Mouse (Mus musculus) gastrocnemius, adult 2 months (tissue): ENCODE data around the gene Pnliprp2. TPM values are rescaled to one million over a fixed set of nuclear protein-coding genes. Genes with fewer than 3 reads are reported as not detected.
A peak's percentile ranks its signal among the peaks of the same experiment; 100 is the strongest.

Source experiments
- DNase-seq: peaks from one replicate; pipeline ENCODE4 v3.0.0; 2022
- H3K27ac ChIP-seq: fragments of 200-600 bp; 2 replicates; pipeline ENCODE4 v1.8.1; 2022; ENCODE audit warnings: mild to moderate bottlenecking
- H3K4me3 ChIP-seq: fragments of 200-600 bp; 2 replicates; pipeline ENCODE4 v1.8.1; 2022; ENCODE audit warnings: mild to moderate bottlenecking, moderate library complexity
- CTCF ChIP-seq: fragments of 200-600 bp; IDR thresholded peaks from 2 replicates; pipeline ENCODE4 v1.8.1; 2022; ENCODE audit warnings: antibody characterized with exemption, mild to moderate bottlenecking, moderate library complexity
- intact Hi-C: fragments of 180-260 bp; cut with DNase I; formaldehyde crosslinking; loops from one replicate; pipeline ENCODE4 v1.15.1; 2025
- long read RNA-seq, 2 experiments: library from polyadenylated mRNA; stranded (forward); transcript quantifications; one replicate each; pipeline ENCODE4 v2.0.0; 2021
- total RNA-seq, 2 experiments: library from RNA; stranded (reverse); gene quantifications; 2 replicates each; pipeline ENCODE4 v1.2.3; 2021

The Pnliprp2 gene
- total RNA-seq, result not detected
- long read RNA-seq, experiment 1, result 0 reads
- long read RNA-seq, experiment 2, result 0 reads

GRCm38 (mm10) chr19:58759423-58759822, at the start of gene Pnliprp2:
Gene Pnliprp2, plus strand, starts transcription at chr19:58759719.
- no peak within 1 kb of the TSS for H3K27ac ChIP-seq
- H3K4me3 ChIP-seq, result no peak within 1 kb of the TSS
- peak; percentile 21 for DNase-seq
- no peak for TF ChIP-seq CTCF
- intact Hi-C loops, result no loop called here

DNA sequence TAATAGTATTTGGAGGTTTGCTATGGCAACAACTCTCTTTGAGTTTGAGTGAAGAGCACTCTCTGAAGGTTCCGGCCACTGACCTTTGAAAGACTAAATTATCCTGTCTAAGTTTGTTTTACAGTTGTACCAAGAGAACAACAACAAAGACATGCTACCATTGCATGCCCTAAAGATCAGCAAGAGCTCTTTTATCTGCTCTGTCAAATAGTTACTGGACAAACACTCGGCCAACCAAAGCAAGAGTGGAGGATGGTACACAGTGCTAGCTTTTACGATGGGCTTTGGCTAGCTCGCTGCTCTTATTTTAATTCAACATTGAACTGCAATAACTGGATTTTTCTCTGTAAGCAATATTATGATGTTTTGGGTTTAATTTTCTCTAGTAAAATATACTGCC, 41.6 kb upstream of the Pnliprp2 start:
- Histone ChIP-seq H3K27ac (no peak overlapping the region), H3K4me3 (no peak overlapping the region)
- intact Hi-C loops, result no loop called here
- TF ChIP-seq CTCF, result no peak
- no peak for DNase-seq

- TF ChIP-seq CTCF, result no peak
- Histone ChIP-seq H3K27ac (no peak overlapping the region), H3K4me3 (no peak overlapping the region)
- intact Hi-C loops, result no loop called here
- no peak for DNase-seq
Observed at GRCm38 (mm10) chr19:58720439-58720838, 39.1 kb upstream of the Pnliprp2 start.

- TF ChIP-seq CTCF, result no peak
- Histone ChIP-seq H3K4me3 (no peak overlapping the region), H3K27ac (no peak overlapping the region)
- intact Hi-C loops, result no loop called here
- DNase-seq, result no peak
Observed at GRCm38 (mm10) chr19:58726551-58726950, 33.0 kb upstream of the Pnliprp2 start.

GRCm38 (mm10) chr19:58727756-58728155, 31.8 kb upstream of the Pnliprp2 start:
- no peak for TF ChIP-seq CTCF
- DNase-seq, result no peak
- intact Hi-C loops, result no loop called here
- Histone ChIP-seq H3K27ac (no peak overlapping the region), H3K4me3 (no peak overlapping the region)

DNA sequence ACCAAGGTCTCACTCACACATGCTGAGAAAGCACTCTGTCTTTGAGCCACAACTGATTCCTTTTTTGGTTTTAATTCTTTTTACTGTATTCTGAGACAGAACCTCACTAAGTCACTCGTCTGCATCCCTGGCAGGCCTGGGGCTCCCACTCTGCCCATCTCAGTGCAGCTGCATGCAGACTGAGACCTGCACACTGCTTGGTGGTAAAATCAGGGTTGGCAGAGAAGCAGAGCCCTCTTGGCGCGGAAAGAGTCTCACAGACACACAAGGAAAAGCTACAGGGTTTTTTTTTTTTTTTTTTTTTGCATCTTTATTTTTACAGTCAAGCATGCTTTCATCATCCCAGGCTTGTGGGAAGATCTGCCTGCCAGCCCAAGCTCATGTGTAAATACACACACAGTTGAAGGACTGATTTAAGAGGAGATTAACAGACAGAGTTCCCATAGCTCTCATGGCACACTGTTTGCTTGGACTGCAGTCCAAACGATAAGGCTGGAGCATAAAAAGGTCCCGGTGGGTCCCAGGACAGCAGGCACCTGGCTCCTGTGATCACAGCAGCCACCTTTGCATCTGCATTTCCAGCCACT, 31.0 kb upstream of the Pnliprp2 start, which contains the start of gene Pnliprp1:
Pnliprp1 (plus strand) TSS at position 443 of the 587 bp plus-strand sequence.
- Histone ChIP-seq H3K27ac (no peak within 1 kb of the TSS), H3K4me3 (no peak within 1 kb of the TSS)
- intact Hi-C loops, result no loop called here
- no peak for TF ChIP-seq CTCF
- DNase-seq, result no peak

DNA sequence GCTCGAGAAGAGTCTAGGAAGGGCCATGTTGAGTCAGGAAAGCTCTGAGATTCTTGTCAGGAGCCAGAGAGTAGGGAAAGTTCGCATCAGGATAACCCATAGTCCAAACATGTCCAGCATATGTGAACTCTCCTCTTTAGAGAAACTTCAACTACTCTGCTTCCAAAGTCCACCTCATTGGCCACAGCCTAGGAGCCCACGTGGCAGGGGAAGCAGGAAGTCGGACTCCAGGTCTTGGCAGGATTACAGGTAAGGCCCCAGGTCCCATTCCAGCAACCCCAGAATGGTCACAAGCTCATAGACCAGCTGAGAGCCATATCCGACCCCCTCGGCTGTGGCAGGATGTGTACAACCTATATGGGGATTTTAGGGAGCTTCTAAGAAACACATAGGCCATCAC, 26.3 kb upstream of the Pnliprp2 start:
- intact Hi-C loops, result no loop called here
- DNase-seq, result no peak
- Histone ChIP-seq H3K4me3 (no peak overlapping the region), H3K27ac (no peak overlapping the region)
- no peak for TF ChIP-seq CTCF

GRCm38 (mm10) chr19:58738111-58738510, 21.4 kb upstream of the Pnliprp2 start:
- TF ChIP-seq CTCF, result no peak
- no peak overlapping the region for H3K4me3 ChIP-seq
- intact Hi-C loops, result no loop called here
- H3K27ac ChIP-seq, result no peak overlapping the region
- no peak for DNase-seq

DNA sequence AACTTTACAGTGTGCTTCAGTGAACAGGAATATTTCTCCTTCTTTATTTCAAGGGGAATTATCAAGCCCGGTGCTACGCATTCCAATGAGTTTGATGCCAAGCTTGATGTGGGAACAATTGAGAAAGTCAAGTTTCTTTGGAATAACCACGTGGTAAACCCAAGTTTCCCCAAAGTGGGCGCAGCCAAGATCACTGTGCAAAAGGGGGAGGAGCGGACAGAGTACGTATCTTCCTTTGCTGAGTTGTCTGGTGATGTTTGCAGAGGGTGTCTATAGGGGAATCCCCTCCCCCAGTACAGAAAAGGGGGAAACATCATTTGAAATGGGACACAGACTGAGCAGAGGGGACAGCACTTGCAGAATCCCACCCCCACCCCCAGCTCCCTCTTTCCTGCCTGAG, 18.5 kb upstream of the Pnliprp2 start:
- no peak for TF ChIP-seq CTCF
- intact Hi-C loops, result no loop called here
- Histone ChIP-seq H3K4me3 (no peak overlapping the region), H3K27ac (no peak overlapping the region)
- no peak for DNase-seq

GRCm38 (mm10) chr19:58742711-58743110, 16.8 kb upstream of the Pnliprp2 start:
- H3K27ac ChIP-seq, result no peak overlapping the region
- no peak for DNase-seq
- no peak overlapping the region for H3K4me3 ChIP-seq
- intact Hi-C loops, result no loop called here
- no peak for TF ChIP-seq CTCF

GRCm38 (mm10) chr19:58743736-58744135, 15.8 kb upstream of the Pnliprp2 start:
- no peak overlapping the region for H3K4me3 ChIP-seq
- no peak for DNase-seq
- intact Hi-C loops, result no loop called here

DNA sequence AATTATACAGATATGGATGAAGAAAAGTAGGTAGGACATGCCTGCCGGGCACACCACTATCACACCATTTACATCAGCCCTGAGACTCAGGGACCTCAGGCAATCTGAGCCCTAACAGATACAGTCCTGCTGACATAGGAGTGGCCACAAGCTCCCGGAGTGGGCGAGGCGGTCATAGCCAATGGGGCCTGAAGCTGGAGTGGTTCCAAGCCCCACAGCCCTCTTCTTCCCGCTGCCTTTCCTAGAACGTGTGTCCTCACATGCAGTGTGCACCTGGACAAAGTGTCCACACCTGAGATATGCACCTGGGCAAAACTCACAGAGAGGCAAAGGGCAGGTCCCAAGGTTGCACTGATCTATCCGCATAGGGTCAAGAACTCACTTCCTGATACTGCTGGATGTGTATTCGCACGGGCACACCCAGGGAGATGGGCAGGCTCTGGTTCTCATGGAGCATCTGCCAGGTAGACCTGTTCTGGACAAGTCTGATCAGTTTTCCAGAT, 12.0 kb upstream of the Pnliprp2 start:
- intact Hi-C loops, result no loop called here
- DNase-seq, result no peak
- Histone ChIP-seq H3K4me3 (no peak overlapping the region), H3K27ac (no peak overlapping the region)
- no peak for TF ChIP-seq CTCF

More at GRCm38 (mm10) chr19:58743736-58744135, 15.8 kb upstream of the Pnliprp2 start:
- no peak for TF ChIP-seq CTCF
- H3K27ac ChIP-seq, result no peak overlapping the region

GRCm38 (mm10) chr19:58750822-58751221, 8.7 kb upstream of the Pnliprp2 start:
- no peak overlapping the region for H3K27ac ChIP-seq
- DNase-seq, result no peak
- no peak for TF ChIP-seq CTCF
- intact Hi-C loops, result no loop called here
- no peak overlapping the region for H3K4me3 ChIP-seq

GRCm38 (mm10) chr19:58751504-58751903, 8.0 kb upstream of the Pnliprp2 start:
- intact Hi-C loops, result no loop called here
- no peak for DNase-seq
- no peak for TF ChIP-seq CTCF
- H3K4me3 ChIP-seq, result no peak overlapping the region
- H3K27ac ChIP-seq, result no peak overlapping the region
